Mouse (Mus musculus) neural tube, embryonic 11.5 days (tissue): ENCODE data around the gene Hmox1. TPM values are rescaled to one million over a fixed set of nuclear protein-coding genes. Genes with fewer than 3 reads are reported as not detected.
A peak's percentile ranks its signal among the peaks of the same experiment; 100 is the strongest.

Experiments used
- ATAC-seq: fragments of 200-750 bp; cut with Nextera tagmentation; 2 replicates; pipeline ENCODE4 v1.8.0; 2017; ENCODE audit warnings: moderate number of reproducible peaks, mild to moderate bottlenecking, moderate TSS enrichment, moderate library complexity; ENCODE audit not compliant: insufficient read depth, low FRiP score, low TSS enrichment
- DNase-seq: peaks from one replicate; pipeline ENCODE4 v3.0.0-alpha.2; 2015; ENCODE audit warnings: low spot score
- H3K27ac ChIP-seq: fragments of 300-500 bp; sonication (generic); 2 replicates; pipeline ENCODE4 v1.5.1; 2014; ENCODE audit warnings: low read depth, mild to moderate bottlenecking, low read length
- H3K27me3 ChIP-seq: fragments of 300-500 bp; sonication (generic); 2 replicates; pipeline ENCODE4 v1.6.1; 2014; ENCODE audit warnings: mild to moderate bottlenecking, low read length, mixed read lengths; ENCODE audit not compliant: control insufficient read depth, insufficient read depth
- H3K36me3 ChIP-seq: fragments of 300-500 bp; sonication (generic); 2 replicates; pipeline ENCODE4 v1.6.1; 2014; ENCODE audit warnings: mild to moderate bottlenecking, low read length, moderate library complexity, mixed read lengths; ENCODE audit not compliant: control insufficient read depth, insufficient read depth
- H3K4me1 ChIP-seq: fragments of 300-500 bp; sonication (generic); 2 replicates; pipeline ENCODE4 v1.6.1; 2014; ENCODE audit warnings: low read length, mixed read lengths; ENCODE audit not compliant: control insufficient read depth, insufficient read depth
- H3K4me2 ChIP-seq: fragments of 300-500 bp; sonication (generic); 2 replicates; pipeline ENCODE4 v1.6.1; 2014; ENCODE audit warnings: low read depth, mild to moderate bottlenecking, moderate library complexity
- H3K4me3 ChIP-seq: fragments of 300-500 bp; sonication (generic); 2 replicates; pipeline ENCODE4 v1.5.1; 2014; ENCODE audit warnings: low read depth, low read length
- H3K9ac ChIP-seq: fragments of 300-500 bp; sonication (generic); 2 replicates; pipeline ENCODE4 v1.6.1; 2014; ENCODE audit warnings: mild to moderate bottlenecking, low read length
- H3K9me3 ChIP-seq: fragments of 300-500 bp; sonication (generic); 2 replicates; pipeline ENCODE4 v1.6.1; 2016; ENCODE audit warnings: low read length; ENCODE audit not compliant: control insufficient read depth
- WGBS: fragments of 180-500 bp; shearing (Covaris S2); extraction: QIAGEN DNeasy Blood & Tissue Kit; methylation state at CpG from one replicate; pipeline ENCODE4 v1.1.7; 2014; 5-methylcytosine and 5-hydroxymethylcytosine counted together
- polyA plus RNA-seq: library from polyadenylated mRNA; unstranded; fragments of >200 nt; fragmentation: Nextera tagmentation; extraction: Ambion mirVana; gene quantifications from 2 replicates; pipeline ENCODE4 v1.2.1, GENCODE M21; 2014

Gene Hmox1
- polyA plus RNA-seq, 1 experiment from 2014 or later, result 15.9 TPM

DNA sequence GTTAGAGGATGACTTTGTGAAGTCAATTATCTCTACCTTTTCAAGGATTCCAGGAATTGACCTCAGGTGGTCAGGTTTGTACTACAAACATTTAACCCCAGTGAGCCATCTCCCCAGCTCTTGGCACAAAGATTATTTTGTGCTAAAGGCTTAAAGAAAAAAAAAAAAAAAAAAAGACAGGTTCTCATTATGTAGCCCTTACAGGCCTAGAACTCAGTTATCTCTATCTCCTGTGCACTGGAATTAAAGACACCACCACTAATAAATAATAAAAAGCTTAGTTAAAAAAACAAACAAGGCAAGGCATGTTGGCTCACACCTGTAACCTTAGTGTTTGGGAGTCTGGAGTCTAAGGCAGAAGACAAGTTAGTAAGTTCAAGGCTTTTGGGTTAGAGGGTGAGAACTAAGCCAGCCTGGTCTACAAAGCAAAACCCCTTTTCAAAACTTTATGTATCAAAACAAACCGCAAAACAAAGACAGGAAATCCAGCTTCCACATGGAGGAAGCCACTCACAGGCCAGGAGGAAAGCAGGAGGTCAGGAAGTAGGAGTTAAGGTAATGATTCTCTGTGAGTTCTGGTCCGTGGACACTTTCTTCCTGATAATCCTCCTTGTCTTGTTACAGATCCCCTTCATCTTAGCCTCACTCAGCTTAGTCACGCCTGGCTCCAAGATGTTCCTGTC is 8.9 kb upstream of the Hmox1 start:
- Histone ChIP-seq H3K27ac (no peak overlapping the region), H3K9ac (no peak overlapping the region), H3K4me3 (no peak overlapping the region), H3K36me3 (no peaks in the 10 kb centered on the region), H3K4me2 (no peak overlapping the region), H3K4me1 (no peaks in the 10 kb centered on the region), H3K9me3 (no peaks in the 10 kb centered on the region), H3K27me3 (no peaks in the 10 kb centered on the region)
- WGBS, result 88% methylated on average over 3 of the region's 3 CpGs
- ATAC-seq (no peak), DNase-seq (no peak)

DNA sequence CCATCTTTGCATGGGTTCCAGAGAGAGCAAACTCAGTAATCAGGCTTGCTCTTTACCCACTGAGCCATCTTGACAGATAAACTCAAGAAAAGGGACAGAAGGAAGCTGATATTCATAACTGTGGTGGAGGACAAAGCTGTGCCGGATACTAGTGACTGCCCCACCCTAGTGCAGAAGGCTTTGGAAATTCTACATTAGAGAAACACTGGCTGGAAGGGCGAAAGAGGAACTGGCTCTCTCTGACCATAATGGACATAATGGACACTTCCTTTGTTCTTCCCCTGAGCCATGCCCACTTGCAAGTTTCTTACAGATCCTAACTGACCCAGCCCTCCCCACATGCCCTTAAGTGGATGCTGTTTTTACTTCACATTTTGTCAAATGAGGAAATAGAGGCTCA is 7.4 kb upstream of the Hmox1 start:
- 84% methylated on average over 2 of the region's 2 CpGs for WGBS
- Histone ChIP-seq H3K4me2 (no peak overlapping the region), H3K9ac (no peak overlapping the region), H3K36me3 (no peaks in the 10 kb centered on the region), H3K4me1 (no peaks in the 10 kb centered on the region), H3K9me3 (no peaks in the 10 kb centered on the region), H3K27ac (no peak overlapping the region), H3K27me3 (no peaks in the 10 kb centered on the region), H3K4me3 (no peak overlapping the region)
- no peak for DNase-seq
- no peak for ATAC-seq

DNA sequence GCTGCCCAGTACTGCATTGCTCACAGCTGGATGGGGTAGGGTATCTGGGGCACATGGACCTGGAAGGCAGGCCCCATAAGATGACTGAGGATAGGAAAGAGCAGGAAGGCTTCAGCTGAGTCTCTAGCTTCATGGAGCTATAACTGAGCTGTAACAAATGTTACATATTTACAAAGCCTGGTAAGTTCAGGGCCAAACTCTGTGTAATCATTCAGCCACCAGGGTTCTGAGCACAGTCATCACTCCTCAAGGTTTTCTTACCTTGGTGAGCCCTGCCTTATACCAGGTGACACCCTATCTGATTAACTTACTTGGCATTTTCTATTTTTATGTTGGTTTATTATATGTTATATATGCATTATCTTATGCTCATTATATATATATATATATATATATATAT is 6.3 kb upstream of the Hmox1 start:
- H3K9ac ChIP-seq, result no peak overlapping the region
- no peaks in the 10 kb centered on the region for H3K36me3 ChIP-seq
- no peak overlapping the region for H3K4me2 ChIP-seq
- H3K4me3 ChIP-seq, result no peak overlapping the region
- no peak overlapping the region for H3K27ac ChIP-seq
- no peaks in the 10 kb centered on the region for H3K4me1 ChIP-seq
- DNase-seq (no peak), ATAC-seq (no peak)
- H3K27me3 ChIP-seq, result no peaks in the 10 kb centered on the region
- H3K9me3 ChIP-seq, result no peaks in the 10 kb centered on the region

DNA sequence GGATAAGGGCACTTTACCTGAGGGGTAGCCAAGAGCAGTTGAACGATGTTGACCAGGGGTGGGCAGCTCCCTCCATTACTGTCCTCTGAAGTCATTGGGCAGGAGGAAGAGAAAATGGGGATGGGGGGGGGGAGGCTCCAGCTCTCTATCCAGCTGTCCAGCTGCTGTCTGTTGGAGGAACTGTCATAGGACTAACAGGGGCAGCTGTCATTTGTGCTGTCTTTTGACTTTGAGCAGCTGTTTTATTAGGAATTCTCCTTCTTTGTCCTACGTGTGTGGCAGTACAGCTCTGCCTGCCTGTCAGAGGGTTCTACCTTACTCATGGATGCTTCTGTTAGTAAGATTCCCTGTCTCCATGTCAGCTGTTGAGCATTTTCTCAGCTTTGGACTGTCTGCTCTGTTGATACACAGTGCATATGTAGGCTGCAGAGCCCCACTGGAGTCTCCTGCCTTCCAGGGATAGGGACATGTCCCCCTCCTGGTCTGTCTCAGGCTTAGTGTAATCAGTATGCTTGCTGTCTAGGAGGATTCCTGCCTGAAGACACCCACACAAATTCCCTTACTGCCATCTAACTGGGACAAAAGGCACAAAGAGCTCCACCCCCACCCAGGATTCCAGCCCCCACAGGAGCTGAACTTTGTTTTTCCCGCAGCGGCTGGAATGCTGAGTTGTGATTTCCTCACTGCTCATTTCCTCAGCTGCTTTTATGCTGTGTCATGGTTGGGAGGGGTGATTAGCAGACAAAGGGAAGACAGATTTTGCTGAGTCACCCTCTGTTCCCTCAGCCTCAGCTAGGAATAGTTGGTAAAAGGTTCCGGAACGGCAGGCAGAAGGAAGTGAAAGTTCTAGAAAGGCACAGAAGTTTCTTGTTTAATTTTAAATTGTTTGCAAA is 4.2 kb upstream of the Hmox1 start:
- H3K4me2 ChIP-seq, result 0 out of 2 replicates have a peak overlapping the region, but pooled peaks have one; percentile 7
- DNase-seq (peak; percentile 77), ATAC-seq (no peak)
- no peak overlapping the region for H3K27ac ChIP-seq
- no peaks in the 10 kb centered on the region for H3K27me3 ChIP-seq
- H3K36me3 ChIP-seq, result no peaks in the 10 kb centered on the region
- no peaks in the 10 kb centered on the region for H3K9me3 ChIP-seq
- no peak overlapping the region for H3K4me3 ChIP-seq
- H3K4me1 ChIP-seq, result no peaks in the 10 kb centered on the region
- peak overlapping the region; percentile 22; the same call in 1 of the 2 replicates for H3K9ac ChIP-seq
- WGBS, result 32% methylated on average over 6 of the region's 6 CpGs

DNA sequence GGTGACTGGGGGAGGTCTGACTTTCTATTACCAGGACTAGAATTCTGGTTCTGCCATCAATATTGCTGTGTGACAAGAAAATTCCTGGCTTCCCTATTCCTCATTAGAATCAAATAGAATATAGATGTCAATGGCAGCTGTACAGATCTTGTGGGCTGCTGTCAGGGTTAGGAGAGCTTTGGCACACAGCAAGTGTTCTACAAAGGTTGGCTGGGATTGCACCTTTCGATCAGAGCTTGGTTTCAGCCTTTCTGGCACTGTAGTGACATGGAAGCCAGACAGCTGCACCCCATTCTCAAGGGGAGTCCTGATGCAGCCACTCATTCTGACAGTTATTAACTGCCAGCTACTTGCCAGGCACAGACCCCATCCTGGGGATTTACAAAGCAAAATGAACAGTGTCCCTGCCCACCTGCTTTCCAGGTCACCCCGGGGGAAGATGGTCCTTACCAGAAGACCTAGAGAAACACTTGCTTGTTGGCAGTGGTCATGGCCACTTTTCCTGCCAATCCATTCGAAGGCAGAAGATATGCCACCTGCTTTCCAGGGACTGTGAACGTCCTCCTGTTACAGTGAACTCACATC is 2.5 kb upstream of the Hmox1 start:
- ATAC-seq (no peak), DNase-seq (no peak)
- no peaks in the 10 kb centered on the region for H3K9me3 ChIP-seq
- no peak overlapping the region for H3K4me3 ChIP-seq
- H3K4me2 ChIP-seq, result no peak overlapping the region
- no peaks in the 10 kb centered on the region for H3K27me3 ChIP-seq
- no peak overlapping the region for H3K27ac ChIP-seq
- no peaks in the 10 kb centered on the region for H3K36me3 ChIP-seq
- WGBS, result 87% methylated on average over 4 of the region's 4 CpGs
- no peaks in the 10 kb centered on the region for H3K4me1 ChIP-seq
- no peak overlapping the region; the same call in 1 of the 2 replicates for H3K9ac ChIP-seq

DNA sequence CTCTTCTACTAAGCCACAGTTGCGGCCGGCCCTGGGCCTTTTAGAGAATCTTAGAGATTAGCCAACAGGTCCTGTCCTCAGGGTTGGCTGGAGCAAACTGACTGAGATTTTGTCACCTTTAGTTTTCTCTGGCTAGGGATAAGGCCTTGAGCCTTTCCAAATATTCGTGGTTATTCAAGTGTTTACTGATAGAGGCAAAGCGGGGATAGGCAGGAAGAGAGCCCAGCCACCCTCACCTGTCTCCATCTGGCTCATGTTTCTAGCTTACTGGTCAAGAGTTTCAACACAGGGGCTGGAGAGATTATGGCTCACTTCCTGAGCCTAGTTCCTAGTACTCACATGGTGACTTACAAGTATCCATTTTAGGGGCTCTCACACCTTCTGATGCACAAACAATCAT is 9.5 kb downstream of the Hmox1 start:
- H3K27ac ChIP-seq, result no peak overlapping the region
- no peak overlapping the region for H3K9ac ChIP-seq
- no peaks in the 10 kb centered on the region for H3K4me1 ChIP-seq
- no peak for DNase-seq
- ATAC-seq, result no peak
- no peaks in the 10 kb centered on the region for H3K27me3 ChIP-seq
- no peak overlapping the region for H3K4me2 ChIP-seq
- no peak overlapping the region for H3K4me3 ChIP-seq
- H3K36me3 ChIP-seq, result no peaks in the 10 kb centered on the region
- no peaks in the 10 kb centered on the region for H3K9me3 ChIP-seq
- 90% methylated on average over 4 of the region's 4 CpGs for WGBS

DNA sequence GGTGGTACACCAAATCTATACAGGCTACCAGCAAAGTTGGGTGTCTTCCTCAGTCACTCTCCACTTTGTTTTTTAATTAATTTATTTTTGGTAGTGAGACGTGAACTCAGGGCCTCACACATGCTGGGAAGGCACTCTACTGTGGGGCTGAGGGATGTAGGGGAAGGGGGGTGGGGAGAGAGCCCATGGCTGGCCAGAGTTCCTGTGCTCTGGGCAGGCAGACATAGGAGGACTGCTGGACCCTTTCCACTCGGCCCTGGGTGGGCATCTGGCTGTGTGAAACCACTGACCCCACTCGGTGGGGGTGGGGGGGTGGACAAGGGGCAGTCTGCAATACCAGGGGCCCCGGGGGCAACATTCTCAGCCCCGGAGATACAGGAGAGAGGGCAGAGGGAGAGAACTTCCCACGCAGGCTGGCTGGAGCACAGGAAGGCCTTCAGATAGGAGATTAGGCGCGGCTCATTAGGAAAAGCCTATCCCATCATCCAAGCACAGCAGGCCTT is 10.0 kb downstream of the Hmox1 start:
- 27% methylated on average over 8 of the region's 8 CpGs for WGBS
- Histone ChIP-seq H3K4me1 (no peaks in the 10 kb centered on the region), H3K27ac (no peak overlapping the region), H3K27me3 (no peaks in the 10 kb centered on the region), H3K9me3 (no peaks in the 10 kb centered on the region), H3K4me2 (no peak overlapping the region), H3K4me3 (no peak overlapping the region), H3K9ac (no peak overlapping the region), H3K36me3 (no peaks in the 10 kb centered on the region)
- peak; percentile 16 for DNase-seq
- peak; percentile 48; the same call in 1 of the 2 replicates for ATAC-seq

DNA sequence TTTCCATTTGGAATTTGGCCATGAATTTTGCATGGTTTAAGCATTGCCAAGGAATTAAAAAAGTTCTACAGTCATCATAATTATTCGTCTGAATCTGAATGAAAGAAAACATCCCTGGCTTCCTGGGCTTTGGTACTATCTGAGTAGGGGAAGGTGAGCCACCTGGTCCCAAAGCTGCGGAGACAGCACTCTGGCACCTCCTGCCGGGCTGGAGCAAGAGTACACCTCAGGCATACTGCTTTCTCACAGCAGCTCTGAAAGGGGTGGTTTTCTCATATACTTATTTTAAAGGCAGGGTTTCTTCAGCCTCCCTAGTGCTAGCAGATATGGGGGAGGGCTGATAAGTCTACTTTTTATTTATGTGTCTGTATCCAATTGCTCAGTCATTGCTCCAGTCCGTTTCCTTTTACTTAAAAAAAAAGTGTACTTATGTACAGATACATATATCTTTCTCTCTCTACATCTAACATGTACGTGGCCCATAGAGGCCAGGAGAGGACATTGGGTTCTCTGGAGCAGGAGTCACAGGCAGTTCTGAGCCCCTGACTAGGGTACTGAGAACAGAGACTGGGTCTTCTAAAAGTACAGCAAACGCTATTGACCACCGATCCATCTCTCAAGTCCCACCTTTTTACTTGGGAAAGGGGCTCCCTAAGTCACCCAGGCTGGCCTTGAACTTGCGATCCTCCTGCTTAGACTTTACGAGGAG is 15.3 kb downstream of the Hmox1 start:
- Histone ChIP-seq H3K4me1 (peaks cover 10% of the 10 kb centered on the region; the same call in 1 of the 2 replicates), H3K27ac (peak overlapping the region; percentile 69; the same call in 1 of the 2 replicates), H3K9me3 (no peaks in the 10 kb centered on the region), H3K27me3 (no peaks in the 10 kb centered on the region), H3K4me2 (peak overlapping the region; percentile 71), H3K4me3 (peak overlapping the region; percentile 81), H3K9ac (peak overlapping the region; percentile 88), H3K36me3 (peaks cover 3% of the 10 kb centered on the region; the same call in 1 of the 2 replicates)
- 2% methylated on average over 9 of the region's 9 CpGs for WGBS
- DNase-seq (peak; percentile 84), ATAC-seq (peak; percentile 85)
